Mouse (Mus musculus) testis, adult 2 months (tissue): ENCODE measurements around the gene Slc6a20a.
A peak's percentile ranks its signal among the peaks of the same experiment; 100 is the strongest.

ENCODE experiments used
- CTCF ChIP-seq: fragments of 200-500 bp; IDR thresholded peaks from 2 replicates; pipeline ENCODE4 v1.5.1; 2012; ENCODE audit warnings: low read depth, mild to moderate bottlenecking, inconsistent platforms, low read length, moderate library complexity; ENCODE audit not compliant: control insufficient read depth, insufficient read depth, insufficient replicate concordance
- POLR2A ChIP-seq: fragments of 200-500 bp; IDR thresholded peaks from 2 replicates; pipeline ENCODE4 v1.6.1; 2012; ENCODE audit warnings: low read depth, mild to moderate bottlenecking, inconsistent platforms, low read length, moderate library complexity; ENCODE audit not compliant: control insufficient read depth

GRCm38 (mm10) chr9:123717186-123718008 lies 38.7 kb upstream of the Slc6a20a start, which contains the start of gene Lztfl1:
- TF ChIP-seq CTCF = no peak
- peak; percentile 87; the same call in 1 of the 2 replicates for TF ChIP-seq POLR2A
